Mouse (Mus musculus) heart, adult 18-20 months (tissue): ENCODE results near the gene Zcchc7. TPM values are rescaled to one million over a fixed set of nuclear protein-coding genes. Genes with fewer than 3 reads are reported as not detected.

ENCODE experiments used
- DNase-seq, 2 experiments: peaks; one replicate each; pipeline ENCODE4 v3.0.0; 2021 to 2022; ENCODE audit warnings: mixed read lengths in 1 of 2
- long read RNA-seq, 2 experiments: library from polyadenylated mRNA; stranded (forward); transcript quantifications; one replicate each; pipeline ENCODE4 v2.0.0; 2021
- total RNA-seq, 2 experiments: library from RNA; stranded (reverse); gene quantifications; 2 replicates each; pipeline ENCODE4 v1.2.3; 2021

Zcchc7 gene
- 10 to 100 TPM in 1 of 2 experiments, 1 to 10 TPM in 1; 8.4 to 11.6 TPM for total RNA-seq
- long read RNA-seq, experiment 1, partial matches to known transcripts, result 0 of 2 reads
- long read RNA-seq, experiment 1, other reads (novel, unspliced or antisense), result 2 of 2 reads
- long read RNA-seq, experiment 2, partial matches to known transcripts, result 0 of 1 reads
- long read RNA-seq, experiment 2, other reads (novel, unspliced or antisense), result 1 of 1 reads

GRCm38 (mm10) chr4:44755553-44756133 lies at the start of gene Zcchc7:
Gene Zcchc7, plus strand, starts transcription at chr4:44755877.
- no peak for DNase-seq

- DNase-seq, result no peak
Measured at GRCm38 (mm10) chr4:44705967-44706366, 49.7 kb upstream of the Zcchc7 start.

- DNase-seq, result no peak
Measured at GRCm38 (mm10) chr4:44706865-44707264, 48.8 kb upstream of the Zcchc7 start.

- no peak for DNase-seq
Measured at GRCm38 (mm10) chr4:44708311-44708710, 47.4 kb upstream of the Zcchc7 start.

- DNase-seq, result no peak
Measured at GRCm38 (mm10) chr4:44709091-44709695, 46.5 kb upstream of the Zcchc7 start.

- DNase-seq, result no peak
Measured at GRCm38 (mm10) chr4:44709740-44710700, 45.7 kb upstream of the Zcchc7 start, which contains the start of gene Pax5. Gene Pax5, minus strand, starts transcription at chr4:44710487.

- DNase-seq, result no peak
Measured at GRCm38 (mm10) chr4:44710701-44711097, 45.0 kb upstream of the Zcchc7 start.

GRCm38 (mm10) chr4:44711136-44711900 lies 44.4 kb upstream of the Zcchc7 start:
- DNase-seq, result no peak

GRCm38 (mm10) chr4:44712051-44712700 lies 43.5 kb upstream of the Zcchc7 start:
- no peak for DNase-seq

- DNase-seq, result peak in 1 of 2 experiments; percentile 29
Measured at GRCm38 (mm10) chr4:44712786-44713553, 42.7 kb upstream of the Zcchc7 start.

GRCm38 (mm10) chr4:44713554-44714051 lies 42.1 kb upstream of the Zcchc7 start:
- DNase-seq, result no peak

- DNase-seq, result no peak
Measured at GRCm38 (mm10) chr4:44714111-44714621, 41.5 kb upstream of the Zcchc7 start.

GRCm38 (mm10) chr4:44715621-44716160 lies 40.0 kb upstream of the Zcchc7 start:
- DNase-seq, result no peak

- no peak for DNase-seq
Measured at GRCm38 (mm10) chr4:44716391-44716790, 39.3 kb upstream of the Zcchc7 start.

- no peak for DNase-seq
Measured at GRCm38 (mm10) chr4:44717676-44718075, 38.0 kb upstream of the Zcchc7 start.

- no peak for DNase-seq
Measured at GRCm38 (mm10) chr4:44720046-44720445, 35.6 kb upstream of the Zcchc7 start.

GRCm38 (mm10) chr4:44721237-44721636 lies 34.4 kb upstream of the Zcchc7 start:
- no peak for DNase-seq

GRCm38 (mm10) chr4:44740471-44740870 lies 15.2 kb upstream of the Zcchc7 start:
- DNase-seq, result no peak

- DNase-seq, result peak; percentile 94 to 97
Measured at GRCm38 (mm10) chr4:44756134-44756951, 666 bp downstream of the Zcchc7 start.
